Mouse (Mus musculus): Measurements from ENCODE around the gene Rere. TPM values are rescaled to one million over a fixed set of nuclear protein-coding genes. Genes with fewer than 3 reads are reported as not detected.

The Rere gene
- polyA plus RNA-seq, 1 experiment from 2014 or later = 37.7 TPM

GRCm38 (mm10) chr4:150420576-150421263 is 139.3 kb downstream of the Rere start:
- Histone ChIP-seq H3K36me3 (peaks cover 15% of the 10 kb centered on the region), H3K4me3 (no peak overlapping the region), H3K4me2 (replicated peaks) (no peak overlapping the region), H3K27ac (no peak overlapping the region), H3K27me3 (no peaks in the 10 kb centered on the region), H3K9ac (no peak overlapping the region), H3K4me1 (no peaks in the 10 kb centered on the region), H3K9me3 (no peaks in the 10 kb centered on the region)
- WGBS = 88% methylated on average over 10 of the region's 10 CpGs
- no peak for ATAC-seq (ENCODE audit: insufficient number of reproducible peaks, insufficient read depth, low FRiP score, low TSS enrichment)

GRCm38 (mm10) chr4:150426098-150426879 is 144.8 kb downstream of the Rere start:
- no peak for ATAC-seq (ENCODE audit: insufficient number of reproducible peaks, insufficient read depth, low FRiP score, low TSS enrichment)
- WGBS = 63% methylated on average over 8 of the region's 8 CpGs
- no peak overlapping the region for H3K9ac ChIP-seq

GRCm38 (mm10) chr4:150426880-150427476 is 145.5 kb downstream of the Rere start:
- H3K4me3 ChIP-seq = no peak overlapping the region
- ATAC-seq (ENCODE audit: insufficient number of reproducible peaks, insufficient read depth, low FRiP score, low TSS enrichment) = no peak
- H3K36me3 ChIP-seq = peaks cover 7% of the 10 kb centered on the region
- H3K4me1 ChIP-seq = peaks cover 16% of the 10 kb centered on the region
- H3K9me3 ChIP-seq = no peaks in the 10 kb centered on the region
- H3K9ac ChIP-seq = no peak overlapping the region
- peak overlapping the region; percentile 9 for H3K27ac ChIP-seq
- 57% methylated on average over 5 of the region's 5 CpGs for WGBS
- H3K27me3 ChIP-seq = no peaks in the 10 kb centered on the region
- no peak overlapping the region for H3K4me2 ChIP-seq (replicated peaks)

More at GRCm38 (mm10) chr4:150426098-150426879, 144.8 kb downstream of the Rere start:
- Histone ChIP-seq H3K27me3 (no peaks in the 10 kb centered on the region), H3K36me3 (peaks cover 7% of the 10 kb centered on the region; the same call in 1 of the 2 replicates), H3K27ac (peak overlapping the region; percentile 9), H3K4me2 (replicated peaks) (no peak overlapping the region), H3K9me3 (no peaks in the 10 kb centered on the region), H3K4me1 (peaks cover 16% of the 10 kb centered on the region), H3K4me3 (no peak overlapping the region)

- H3K4me1 ChIP-seq = peaks cover 16% of the 10 kb centered on the region
These were observed 147.3 kb downstream of the Rere start for GRCm38 (mm10) chr4:150428762-150429161.

GRCm38 (mm10) chr4:150433827-150434574 is 152.6 kb downstream of the Rere start:
- Histone ChIP-seq H3K4me2 (replicated peaks) (no peak overlapping the region), H3K4me1 (no peaks in the 10 kb centered on the region; the same call in 1 of the 2 replicates), H3K36me3 (peaks cover 7% of the 10 kb centered on the region; the same call in 1 of the 2 replicates), H3K9me3 (no peaks in the 10 kb centered on the region), H3K9ac (no peak overlapping the region), H3K27ac (no peak overlapping the region), H3K27me3 (no peaks in the 10 kb centered on the region), H3K4me3 (no peak overlapping the region)
- 92% methylated on average over 5 of the region's 5 CpGs for WGBS
- no peak for ATAC-seq (ENCODE audit: insufficient number of reproducible peaks, insufficient read depth, low FRiP score, low TSS enrichment)

More at GRCm38 (mm10) chr4:150428762-150429161, 147.3 kb downstream of the Rere start:
- Histone ChIP-seq H3K27ac (no peak overlapping the region), H3K27me3 (no peaks in the 10 kb centered on the region), H3K4me3 (no peak overlapping the region), H3K4me2 (replicated peaks) (no peak overlapping the region), H3K9me3 (no peaks in the 10 kb centered on the region), H3K9ac (no peak overlapping the region), H3K36me3 (peaks cover 7% of the 10 kb centered on the region; the same call in 1 of the 2 replicates)
- 72% methylated on average over 4 of the region's 4 CpGs for WGBS
- no peak for ATAC-seq (ENCODE audit: insufficient number of reproducible peaks, insufficient read depth, low FRiP score, low TSS enrichment)

- Histone ChIP-seq H3K36me3 (peaks cover 7% of the 10 kb centered on the region; the same call in 1 of the 2 replicates), H3K9me3 (no peaks in the 10 kb centered on the region), H3K4me3 (no peak overlapping the region), H3K4me2 (replicated peaks) (no peak overlapping the region), H3K27ac (no peak overlapping the region), H3K4me1 (no peaks in the 10 kb centered on the region; the same call in 1 of the 2 replicates), H3K27me3 (no peaks in the 10 kb centered on the region), H3K9ac (no peak overlapping the region)
- no peak for ATAC-seq (ENCODE audit: insufficient number of reproducible peaks, insufficient read depth, low FRiP score, low TSS enrichment)
- 92% methylated on average over 5 of the region's 5 CpGs for WGBS
These were observed 154.1 kb downstream of the Rere start for GRCm38 (mm10) chr4:150435590-150435989.

GRCm38 (mm10) chr4:150438621-150439020 is 157.2 kb downstream of the Rere start:
- Histone ChIP-seq H3K9ac (no peak overlapping the region), H3K9me3 (no peaks in the 10 kb centered on the region), H3K4me1 (no peaks in the 10 kb centered on the region; the same call in 1 of the 2 replicates), H3K27ac (no peak overlapping the region), H3K36me3 (no peaks in the 10 kb centered on the region), H3K4me3 (no peak overlapping the region), H3K4me2 (replicated peaks) (no peak overlapping the region), H3K27me3 (no peaks in the 10 kb centered on the region)
- WGBS = 76% methylated on average over 6 of the region's 6 CpGs
- ATAC-seq (ENCODE audit: insufficient number of reproducible peaks, insufficient read depth, low FRiP score, low TSS enrichment) = no peak

GRCm38 (mm10) chr4:150441931-150442330 is 160.5 kb downstream of the Rere start:
- H3K27me3 ChIP-seq = no peaks in the 10 kb centered on the region
- H3K4me1 ChIP-seq = peaks cover 11% of the 10 kb centered on the region; the same call in 1 of the 2 replicates
- H3K36me3 ChIP-seq = no peaks in the 10 kb centered on the region
- no peak for ATAC-seq (ENCODE audit: insufficient number of reproducible peaks, insufficient read depth, low FRiP score, low TSS enrichment)
- WGBS = 83% methylated on average over 10 of the region's 10 CpGs
- no peak overlapping the region for H3K4me2 ChIP-seq (replicated peaks)
- H3K27ac ChIP-seq = no peak overlapping the region
- no peak overlapping the region for H3K9ac ChIP-seq
- H3K4me3 ChIP-seq = no peak overlapping the region
- no peaks in the 10 kb centered on the region for H3K9me3 ChIP-seq

GRCm38 (mm10) chr4:150444068-150444467 is 162.6 kb downstream of the Rere start:
- Histone ChIP-seq H3K4me2 (replicated peaks) (no peak overlapping the region), H3K27ac (no peak overlapping the region), H3K9ac (no peak overlapping the region), H3K4me3 (no peak overlapping the region), H3K9me3 (no peaks in the 10 kb centered on the region), H3K4me1 (peaks cover 18% of the 10 kb centered on the region; the same call in 1 of the 2 replicates), H3K36me3 (no peaks in the 10 kb centered on the region), H3K27me3 (no peaks in the 10 kb centered on the region)
- 87% methylated on average over 3 of the region's 3 CpGs for WGBS
- no peak for ATAC-seq (ENCODE audit: insufficient number of reproducible peaks, insufficient read depth, low FRiP score, low TSS enrichment)

- H3K27ac ChIP-seq = no peak overlapping the region
- no peaks in the 10 kb centered on the region for H3K9me3 ChIP-seq
- WGBS = 76% methylated on average over 4 of the region's 4 CpGs
- ATAC-seq (ENCODE audit: insufficient number of reproducible peaks, insufficient read depth, low FRiP score, low TSS enrichment) = no peak
- H3K36me3 ChIP-seq = no peaks in the 10 kb centered on the region
- no peak overlapping the region for H3K4me3 ChIP-seq
- H3K4me1 ChIP-seq = peaks cover 18% of the 10 kb centered on the region; the same call in 1 of the 2 replicates
- H3K27me3 ChIP-seq = no peaks in the 10 kb centered on the region
- no peak overlapping the region for H3K4me2 ChIP-seq (replicated peaks)
- H3K9ac ChIP-seq = no peak overlapping the region
These were observed 165.2 kb downstream of the Rere start for GRCm38 (mm10) chr4:150446617-150447016.

GRCm38 (mm10) chr4:150447517-150447916 is 166.1 kb downstream of the Rere start:
- H3K27ac ChIP-seq = no peak overlapping the region
- no peak overlapping the region for H3K9ac ChIP-seq
- H3K9me3 ChIP-seq = no peaks in the 10 kb centered on the region
- H3K4me1 ChIP-seq = peaks cover 22% of the 10 kb centered on the region; the same call in 1 of the 2 replicates
- H3K27me3 ChIP-seq = no peaks in the 10 kb centered on the region
- H3K4me3 ChIP-seq = no peak overlapping the region
- no peaks in the 10 kb centered on the region for H3K36me3 ChIP-seq
- no peak for ATAC-seq (ENCODE audit: insufficient number of reproducible peaks, insufficient read depth, low FRiP score, low TSS enrichment)
- H3K4me2 ChIP-seq (replicated peaks) = no peak overlapping the region
- WGBS = 82% methylated on average over 3 of the region's 3 CpGs

Measured in embryonic facial prominence, embryonic 12.5 days (tissue).